Mouse (Mus musculus) MEL (cell line): ENCODE measurements at regions not wholly inside any gene's neighbourhood (a gene's known extent, or its start where the extent isn't known, plus 50 kb on each side); places are given as distances from the start of the nearest gene placed in this dataset.

ENCODE experiments used
- DNase-seq: peaks from one replicate; pipeline ENCODE4 v3.0.0; 2011; ENCODE audit warnings: low read depth, low spot score
- H3K27ac ChIP-seq: 2 replicates; pipeline ENCODE4 v1.5.1; 2012; ENCODE audit warnings: low read depth, mild to moderate bottlenecking, control low read depth, low read length, moderate library complexity; ENCODE audit not compliant: control insufficient read depth
- H3K27me3 ChIP-seq, 2 experiments: fragments of 150-350 bp in 1 of 2; sonication (generic) in 1 of 2; 2 replicates each; pipeline ENCODE4 v1.6.1; 2012; ENCODE audit warnings: low read length in 2 of 2, mild to moderate bottlenecking in 2 of 2, improper control_type of control experiment in 1 of 2, moderate library complexity in 1 of 2; ENCODE audit not compliant: insufficient read depth in 2 of 2, control insufficient read depth in 1 of 2
- H3K36me3 ChIP-seq, 2 experiments: 2 replicates each; pipeline ENCODE4 v1.6.1; 2012 to 2014; ENCODE audit warnings: low read length in 2 of 2, improper control_type of control experiment in 1 of 2, inconsistent platforms in 1 of 2, mild to moderate bottlenecking in 1 of 2; ENCODE audit not compliant: insufficient read depth in 2 of 2, control insufficient read depth in 1 of 2
- H3K4me1 ChIP-seq, 2 experiments: fragments of 150-350 bp in 1 of 2; sonication (generic) in 1 of 2; 2 replicates each; pipeline ENCODE4 v1.6.1; 2012; ENCODE audit warnings: low read length in 2 of 2, improper control_type of control experiment in 1 of 2, mild to moderate bottlenecking in 1 of 2; ENCODE audit not compliant: insufficient read depth in 2 of 2, control insufficient read depth in 1 of 2
- H3K4me3 ChIP-seq, 2 experiments: fragments of 150-350 bp in 1 of 2; sonication (generic) in 1 of 2; 2 replicates each; pipeline ENCODE4 v1.5.1; 2012; ENCODE audit warnings: low read depth in 2 of 2, low read length in 2 of 2, mild to moderate bottlenecking in 2 of 2, moderate library complexity in 2 of 2, control low read depth in 1 of 2, improper control_type of control experiment in 1 of 2; ENCODE audit not compliant: control insufficient read depth in 1 of 2, insufficient read depth in 1 of 2
- H3K79me2 ChIP-seq: 2 replicates; pipeline ENCODE4 v1.6.1; 2012; ENCODE audit warnings: mild to moderate bottlenecking, low read length, moderate library complexity; ENCODE audit not compliant: control insufficient read depth, poor library complexity, insufficient read depth
- H3K9ac ChIP-seq: 2 replicates; pipeline ENCODE4 v1.6.1; 2012; ENCODE audit warnings: low read depth, mild to moderate bottlenecking, control low read depth, low read length, moderate library complexity; ENCODE audit not compliant: control insufficient read depth, poor library complexity, severe bottlenecking
- H3K9me3 ChIP-seq: fragments of 150-350 bp; sonication (generic); replicated peaks from 2 replicates; pipeline ENCODE4 v1.6.1; 2012; ENCODE audit warnings: mild to moderate bottlenecking, low read length, improper control_type of control experiment, moderate library complexity; ENCODE audit not compliant: insufficient read depth
- BHLHE40 ChIP-seq: IDR thresholded peaks from 2 replicates; pipeline ENCODE4 v1.6.1; 2012; ENCODE audit warnings: low read depth, mild to moderate bottlenecking, inconsistent platforms, low read length, improper control_type of control experiment, borderline replicate concordance
- E2F4 ChIP-seq: IDR thresholded peaks from 2 replicates; pipeline ENCODE4 v1.6.1; 2011; ENCODE audit warnings: low read depth, low read length, improper control_type of control experiment, borderline replicate concordance
- ELF1 ChIP-seq: IDR thresholded peaks from 2 replicates; pipeline ENCODE4 v1.6.1; 2014; ENCODE audit warnings: low read depth, mild to moderate bottlenecking, inconsistent platforms, low read length, improper control_type of control experiment, moderate library complexity
- EP300 ChIP-seq, 2 experiments: IDR thresholded peaks; 2 replicates each; pipeline ENCODE4 v1.6.1; 2011; ENCODE audit warnings: improper control_type of control experiment in 2 of 2, low read length in 2 of 2, low read depth in 1 of 2, mild to moderate bottlenecking in 1 of 2
- ETS1 ChIP-seq: IDR thresholded peaks from 2 replicates; pipeline ENCODE4 v1.6.1; 2012; ENCODE audit warnings: low read depth, mild to moderate bottlenecking, inconsistent platforms, low read length, improper control_type of control experiment, moderate library complexity
- KAT2A ChIP-seq: conservative IDR thresholded peaks from 2 replicates; pipeline ENCODE4 v1.6.1; 2012; ENCODE audit warnings: low read depth, low read length, improper control_type of control experiment, inconsistent platforms
- MEF2A ChIP-seq: IDR thresholded peaks from 2 replicates; pipeline ENCODE4 v1.6.1; 2014; ENCODE audit warnings: low read depth, mild to moderate bottlenecking, inconsistent platforms, low read length, improper control_type of control experiment; ENCODE audit not compliant: poor library complexity, insufficient replicate concordance, severe bottlenecking; ENCODE audit errors: extremely low read depth
- MYB ChIP-seq: IDR thresholded peaks from 2 replicates; pipeline ENCODE4 v1.6.1; 2011; ENCODE audit warnings: mild to moderate bottlenecking, low read depth, low read length, improper control_type of control experiment
- MYC ChIP-seq: IDR thresholded peaks from 2 replicates; pipeline ENCODE4 v1.6.1; 2011; ENCODE audit warnings: low read depth, mild to moderate bottlenecking, low read length, improper control_type of control experiment, moderate library complexity
- NELFE ChIP-seq: IDR thresholded peaks from 2 replicates; pipeline ENCODE4 v1.6.1; 2011; ENCODE audit warnings: low read depth, low read length, improper control_type of control experiment
- POLR2A ChIP-seq, 2 experiments: IDR thresholded peaks; 2 replicates each; pipeline ENCODE4 v1.6.1; 2011 to 2012; ENCODE audit warnings: low read length in 2 of 2, mild to moderate bottlenecking in 2 of 2, control low read depth in 1 of 2, improper control_type of control experiment in 1 of 2, low read depth in 1 of 2, moderate library complexity in 1 of 2; ENCODE audit not compliant: control insufficient read depth in 1 of 2, insufficient read depth in 1 of 2, poor library complexity in 1 of 2
- POLR2AphosphoS2 ChIP-seq: IDR thresholded peaks from 2 replicates; pipeline ENCODE4 v1.6.1; 2011; ENCODE audit warnings: low read length, improper control_type of control experiment
- SIN3A ChIP-seq: IDR thresholded peaks from 2 replicates; pipeline ENCODE4 v1.6.1; 2012; ENCODE audit warnings: low read length, improper control_type of control experiment, inconsistent platforms
- SMC3 ChIP-seq: IDR thresholded peaks from 2 replicates; pipeline ENCODE4 v1.6.1; 2011; ENCODE audit warnings: low read depth, low read length, improper control_type of control experiment
- USF1 ChIP-seq: IDR thresholded peaks from 2 replicates; pipeline ENCODE4 v1.6.1; 2014; ENCODE audit warnings: low read depth, mild to moderate bottlenecking, inconsistent platforms, low read length, improper control_type of control experiment, moderate library complexity
- USF2 ChIP-seq, 2 experiments: IDR thresholded peaks; 2 replicates each; pipeline ENCODE4 v1.6.1; 2011 to 2012; ENCODE audit warnings: improper control_type of control experiment in 2 of 2, low read length in 2 of 2, borderline replicate concordance in 1 of 2, inconsistent platforms in 1 of 2, low read depth in 1 of 2, mild to moderate bottlenecking in 1 of 2; ENCODE audit not compliant: insufficient read depth in 1 of 2
- ZC3H11A ChIP-seq: IDR thresholded peaks from 2 replicates; pipeline ENCODE4 v1.6.1; 2012; ENCODE audit warnings: low read depth, mild to moderate bottlenecking, inconsistent platforms, low read length, improper control_type of control experiment
- ZKSCAN1 ChIP-seq: IDR thresholded peaks from 2 replicates; pipeline ENCODE4 v1.6.1; 2012; ENCODE audit warnings: low read depth, mild to moderate bottlenecking, inconsistent platforms, low read length, improper control_type of control experiment, moderate library complexity
- ZNF384 ChIP-seq: IDR thresholded peaks from 2 replicates; pipeline ENCODE4 v1.6.1; 2012; ENCODE audit warnings: low read depth, mild to moderate bottlenecking, inconsistent platforms, low read length, improper control_type of control experiment

- no peak overlapping the region for H3K4me3 ChIP-seq
- no peaks in the 10 kb centered on the region for H3K79me2 ChIP-seq
- no peaks in the 10 kb centered on the region for H3K4me1 ChIP-seq
- TF ChIP-seq POLR2A (IDR thresholded peaks at IDR 0.05; ENCODE audit: control insufficient read depth in 1 of 2, insufficient read depth in 1 of 2, low read depth in 1 of 2, low read length in 2 of 2, poor library complexity in 1 of 2), result no peak
- no peak for TF ChIP-seq ELF1
- no peak for TF ChIP-seq USF1
- TF ChIP-seq MEF2A, result no peak
- TF ChIP-seq MYB, result no peak
- TF ChIP-seq ETS1, result no peak
- no peak for TF ChIP-seq EP300 (IDR thresholded peaks at IDR 0.05; ENCODE audit: low read depth in 1 of 2, low read length in 2 of 2)
- no peak for TF ChIP-seq NELFE
- no peak for TF ChIP-seq BHLHE40
- TF ChIP-seq E2F4, result no peak
- no peak for TF ChIP-seq ZC3H11A
- TF ChIP-seq USF2 (IDR thresholded peaks at IDR 0.05; ENCODE audit: borderline replicate concordance in 1 of 2, insufficient read depth in 1 of 2, low read depth in 1 of 2, low read length in 2 of 2), result no peak
- TF ChIP-seq POLR2AphosphoS2, result no peak
- TF ChIP-seq ZNF384, result no peak
- no peak for TF ChIP-seq MYC
- TF ChIP-seq ZKSCAN1, result no peak
- TF ChIP-seq SMC3, result no peak
- TF ChIP-seq KAT2A, result no peak
- no peak overlapping the region for H3K27ac ChIP-seq
- DNase-seq, result no peak
- no peak overlapping the region for H3K9ac ChIP-seq
- no peaks in the 10 kb centered on the region for H3K27me3 ChIP-seq
- no peaks in the 10 kb centered on the region for H3K9me3 ChIP-seq
- H3K36me3 ChIP-seq, result no peaks in the 10 kb centered on the region
Measured at GRCm38 (mm10) chr3:40091773-40092343, 439.2 kb upstream of the Intu start.

GRCm38 (mm10) chr3:40092765-40093368, 438.2 kb upstream of the Intu start:
- no peak for TF ChIP-seq MYB
- no peak for TF ChIP-seq ETS1
- no peak for TF ChIP-seq SIN3A
- TF ChIP-seq MEF2A, result no peak
- no peak for TF ChIP-seq EP300 (IDR thresholded peaks at IDR 0.05; ENCODE audit: low read depth in 1 of 2, low read length in 2 of 2)
- no peak for TF ChIP-seq ZNF384

More at GRCm38 (mm10) chr3:40092765-40093368, 438.2 kb upstream of the Intu start:
- Histone ChIP-seq H3K36me3 (no peaks in the 10 kb centered on the region), H3K9me3 (no peaks in the 10 kb centered on the region), H3K4me3 (no peak overlapping the region), H3K79me2 (no peaks in the 10 kb centered on the region), H3K27ac (no peak overlapping the region), H3K4me1 (no peaks in the 10 kb centered on the region), H3K9ac (no peak overlapping the region), H3K27me3 (no peaks in the 10 kb centered on the region)
- no peak for DNase-seq
